Mouse (Mus musculus) hindbrain, embryonic 15.5 days (tissue): Measurements from ENCODE around the gene Tlr9. TPM values are rescaled to one million over a fixed set of nuclear protein-coding genes. Genes with fewer than 3 reads are reported as not detected.

Experiments used
- ATAC-seq: fragments of 200-750 bp; cut with Nextera tagmentation; 2 replicates; pipeline ENCODE4 v1.8.0; 2017; ENCODE audit warnings: low read depth, moderate number of reproducible peaks, moderate TSS enrichment; ENCODE audit not compliant: low FRiP score
- H3K27ac ChIP-seq: fragments of 300-500 bp; sonication (generic); replicated peaks from 2 replicates; pipeline ENCODE4 v1.5.1; 2015; ENCODE audit warnings: mild to moderate bottlenecking, inconsistent platforms
- H3K27me3 ChIP-seq: fragments of 300-500 bp; sonication (generic); 2 replicates; pipeline ENCODE4 v1.6.1; 2015; ENCODE audit warnings: control low read depth, inconsistent platforms
- H3K36me3 ChIP-seq: fragments of 300-500 bp; sonication (generic); 2 replicates; pipeline ENCODE4 v1.6.1; 2015; ENCODE audit warnings: control low read depth, inconsistent platforms
- H3K4me1 ChIP-seq: fragments of 300-500 bp; sonication (generic); replicated peaks from 2 replicates; pipeline ENCODE4 v1.6.1; 2015; ENCODE audit warnings: control low read depth, inconsistent platforms
- H3K4me2 ChIP-seq: fragments of 300-500 bp; sonication (generic); 2 replicates; pipeline ENCODE4 v1.6.1; 2015; ENCODE audit warnings: moderate library complexity, mild to moderate bottlenecking, inconsistent platforms
- H3K4me3 ChIP-seq: fragments of 300-500 bp; sonication (generic); 2 replicates; pipeline ENCODE4 v1.5.1; 2015; ENCODE audit warnings: mild to moderate bottlenecking, inconsistent platforms
- H3K9ac ChIP-seq: fragments of 300-500 bp; sonication (generic); 2 replicates; pipeline ENCODE4 v1.6.1; 2015; ENCODE audit warnings: inconsistent platforms
- H3K9me3 ChIP-seq: fragments of 300-500 bp; sonication (generic); 2 replicates; pipeline ENCODE4 v1.6.1; 2016; ENCODE audit warnings: control low read depth, inconsistent platforms
- WGBS: fragments of 180-500 bp; shearing (Covaris S2); methylation state at CpG from one replicate; pipeline ENCODE4 v1.1.7; 2015; 5-methylcytosine and 5-hydroxymethylcytosine counted together
- polyA plus RNA-seq: library from polyadenylated mRNA; unstranded; fragments of >200 nt; fragmentation: Nextera tagmentation; extraction: Ambion mirVana; gene quantifications from 2 replicates; pipeline ENCODE4 v1.2.1, GENCODE M21; 2015

The Tlr9 gene
- 0.09 and 0.10 TPM in 2 replicates for polyA plus RNA-seq

DNA sequence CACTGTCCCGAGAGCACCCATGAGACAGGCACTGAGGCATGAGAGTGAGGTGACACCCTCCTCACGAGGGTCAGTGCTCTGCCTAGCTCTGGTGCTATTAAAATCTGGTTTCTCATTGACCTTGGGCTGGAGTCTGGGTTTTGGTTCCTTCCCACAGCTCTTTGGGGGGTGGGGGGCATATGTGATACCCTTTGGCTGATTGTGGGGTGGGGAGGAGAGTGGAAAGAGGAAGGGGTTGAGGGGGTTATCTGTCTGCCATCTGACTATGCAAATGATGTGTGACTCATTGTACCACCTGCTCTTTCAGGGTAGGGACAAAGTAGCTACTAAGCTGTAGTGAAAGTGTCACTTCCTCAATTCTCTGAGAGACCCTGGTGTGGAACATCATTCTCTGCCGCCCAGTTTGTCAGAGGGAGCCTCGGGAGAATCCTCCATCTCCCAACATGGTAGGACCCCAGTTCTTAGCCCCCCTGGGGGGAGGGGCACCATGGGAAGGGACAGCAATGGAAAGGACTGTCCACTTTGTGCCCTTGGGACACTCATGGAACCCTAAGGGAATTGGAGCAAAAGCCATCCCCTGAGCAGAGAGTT lies at the start of gene Tlr9:
Gene Tlr9, plus strand, starts transcription at position 338 of the 591 bp plus-strand sequence.
- Histone ChIP-seq H3K4me1 (peaks cover 10% of the 10 kb centered on the region), H3K9me3 (no peaks in the 10 kb centered on the region), H3K4me3 (no peak within 1 kb of the TSS), H3K4me2 (no peak within 1 kb of the TSS), H3K9ac (no peak within 1 kb of the TSS), H3K36me3 (no peaks in the 10 kb centered on the region), H3K27me3 (peaks cover 8% of the 10 kb centered on the region; the same call in 1 of the 2 replicates), H3K27ac (no peak within 1 kb of the TSS)
- no peak for ATAC-seq
- 79% methylated on average over 4 of the region's 4 CpGs for WGBS

DNA sequence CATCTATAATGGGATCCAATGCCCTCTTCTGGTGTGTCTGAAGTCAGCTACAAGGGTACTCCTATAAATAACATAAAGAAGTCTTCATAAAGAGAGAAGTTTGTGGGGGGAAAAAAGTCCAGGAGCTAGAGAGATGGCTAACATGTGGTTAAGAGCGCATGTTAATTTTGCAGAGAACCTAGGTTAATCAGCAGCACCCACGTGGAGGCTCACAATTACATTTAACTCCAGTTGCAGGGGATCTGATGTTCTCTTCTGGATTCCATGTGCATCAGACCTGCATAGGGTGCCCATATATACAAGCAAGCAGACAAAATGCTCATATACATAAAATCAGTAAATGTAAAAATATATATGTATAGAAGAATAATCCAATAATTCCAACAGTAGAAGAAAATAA lies 49.0 kb upstream of the Tlr9 start:
- H3K4me1 ChIP-seq: peaks cover 57% of the 10 kb centered on the region
- peaks cover 17% of the 10 kb centered on the region for H3K36me3 ChIP-seq
- H3K9ac ChIP-seq: no peak overlapping the region
- no peaks in the 10 kb centered on the region for H3K27me3 ChIP-seq
- 46% methylated on average over 2 of the region's 2 CpGs for WGBS
- peak overlapping the region; percentile 68 for H3K4me2 ChIP-seq
- H3K4me3 ChIP-seq: peak overlapping the region; percentile 97
- H3K27ac ChIP-seq: no peak overlapping the region
- H3K9me3 ChIP-seq: no peaks in the 10 kb centered on the region
- no peak for ATAC-seq

DNA sequence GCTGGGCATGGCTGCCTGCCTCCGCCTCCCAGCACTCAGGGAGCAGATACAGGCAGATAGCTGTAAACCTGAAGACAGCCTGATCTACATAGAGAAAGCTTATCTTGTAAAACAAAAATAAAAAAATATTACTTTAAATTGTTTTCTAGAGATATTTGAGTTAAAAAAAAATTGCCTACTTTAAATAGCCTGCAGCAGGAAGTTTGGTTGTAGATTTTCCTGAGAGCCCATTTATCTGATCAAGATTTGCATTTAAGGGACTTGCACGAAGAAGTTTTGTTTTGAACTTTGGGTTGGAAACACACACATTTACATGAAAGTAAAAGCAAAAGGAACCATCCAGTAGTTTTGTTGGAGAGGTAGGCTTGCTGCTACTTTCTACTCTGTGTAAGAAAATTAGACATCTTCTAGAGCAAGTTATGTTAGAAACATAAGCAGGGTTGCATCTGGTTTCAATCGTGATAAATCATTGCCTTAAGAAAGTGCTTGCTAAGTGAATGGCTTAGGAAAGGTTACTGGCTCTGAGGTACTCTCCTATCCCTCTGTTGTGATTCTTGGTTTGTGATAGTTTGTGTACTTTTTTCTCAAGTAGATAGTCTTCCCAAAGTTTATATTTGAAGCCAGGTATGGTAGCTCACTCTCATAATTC lies 46.7 kb upstream of the Tlr9 start:
- Histone ChIP-seq H3K27me3 (no peaks in the 10 kb centered on the region), H3K36me3 (peaks cover 32% of the 10 kb centered on the region), H3K27ac (no peak overlapping the region), H3K9ac (no peak overlapping the region), H3K9me3 (no peaks in the 10 kb centered on the region), H3K4me3 (no peak overlapping the region), H3K4me2 (0 out of 2 replicates have a peak overlapping the region, but pooled peaks have one; percentile 68), H3K4me1 (peaks cover 47% of the 10 kb centered on the region)
- ATAC-seq: no peak
- WGBS: 82% methylated on average over 3 of the region's 3 CpGs

DNA sequence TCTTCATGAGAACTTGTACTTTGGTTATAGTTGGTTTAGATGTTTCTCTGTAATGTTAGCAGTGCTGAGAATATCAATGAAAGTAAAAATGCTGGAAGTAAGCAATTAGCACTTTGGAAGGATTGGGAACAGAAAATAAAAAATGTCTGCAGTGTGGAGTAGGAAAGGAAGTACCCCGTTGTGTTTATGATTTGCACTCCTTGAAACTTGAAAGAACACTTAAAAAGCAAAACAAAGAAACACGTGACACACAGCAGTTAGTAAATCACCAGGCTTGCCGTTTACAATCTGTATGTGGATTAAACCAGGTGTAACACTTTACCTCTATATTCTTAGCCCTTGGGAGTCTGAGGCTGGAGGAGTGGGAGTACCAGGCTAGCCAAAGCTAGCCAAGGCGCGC lies 45.6 kb upstream of the Tlr9 start:
- Histone ChIP-seq H3K4me3 (no peak overlapping the region), H3K9me3 (no peaks in the 10 kb centered on the region), H3K4me1 (peaks cover 47% of the 10 kb centered on the region), H3K27me3 (no peaks in the 10 kb centered on the region), H3K36me3 (peaks cover 43% of the 10 kb centered on the region), H3K9ac (no peak overlapping the region), H3K27ac (no peak overlapping the region), H3K4me2 (no peak overlapping the region)
- 85% methylated on average over 5 of the region's 5 CpGs for WGBS
- no peak for ATAC-seq

DNA sequence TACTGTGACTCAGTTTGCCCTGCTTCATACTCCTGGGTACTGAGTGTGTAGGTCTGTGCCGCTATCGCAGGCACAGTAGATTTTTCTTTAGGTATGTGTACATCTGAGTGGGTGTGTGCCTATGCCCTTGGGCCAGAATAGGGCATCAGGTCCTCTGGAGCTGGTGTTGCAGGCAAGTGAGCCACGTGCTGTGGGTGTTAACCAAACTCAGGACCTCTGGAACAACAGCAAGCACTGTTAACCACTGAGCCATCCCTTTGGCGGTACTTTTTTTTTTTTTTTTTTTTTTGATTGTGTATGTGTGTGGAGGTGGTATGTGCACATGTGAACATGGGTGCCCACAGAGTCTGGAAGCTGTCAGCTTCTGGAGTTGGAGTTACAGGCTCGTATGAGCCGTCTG lies 44.6 kb upstream of the Tlr9 start:
- Histone ChIP-seq H3K4me2 (no peak overlapping the region), H3K36me3 (peaks cover 53% of the 10 kb centered on the region), H3K27ac (no peak overlapping the region), H3K4me1 (peaks cover 38% of the 10 kb centered on the region), H3K9ac (no peak overlapping the region), H3K27me3 (no peaks in the 10 kb centered on the region), H3K4me3 (no peak overlapping the region), H3K9me3 (no peaks in the 10 kb centered on the region)
- 92% methylated on average over 6 of the region's 6 CpGs for WGBS
- no peak for ATAC-seq

DNA sequence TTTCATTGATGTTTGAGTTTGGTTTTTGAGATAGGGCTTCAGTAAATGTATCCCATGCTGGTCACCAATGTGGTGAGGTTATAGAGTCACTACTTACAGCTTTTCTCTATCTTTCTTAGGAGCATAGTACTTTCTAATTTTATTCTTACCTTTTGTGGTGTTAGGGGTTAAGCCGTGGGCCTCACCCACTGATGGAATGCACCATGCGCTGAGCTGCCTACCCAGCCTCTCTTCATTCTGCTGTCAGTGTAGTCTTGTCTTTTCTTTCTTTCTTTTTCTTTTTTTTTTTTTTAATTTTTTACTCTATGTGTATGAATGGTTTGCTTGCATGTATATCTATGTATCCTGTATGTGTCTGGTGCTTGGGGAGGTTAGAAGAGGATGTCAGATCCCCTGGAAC lies 42.9 kb upstream of the Tlr9 start:
- WGBS: 94% methylated on average over 2 of the region's 2 CpGs
- Histone ChIP-seq H3K36me3 (peaks cover 69% of the 10 kb centered on the region), H3K27ac (no peak overlapping the region), H3K9me3 (no peaks in the 10 kb centered on the region), H3K27me3 (no peaks in the 10 kb centered on the region), H3K4me1 (peaks cover 21% of the 10 kb centered on the region), H3K4me3 (no peak overlapping the region), H3K4me2 (no peak overlapping the region), H3K9ac (no peak overlapping the region)
- ATAC-seq: no peak

DNA sequence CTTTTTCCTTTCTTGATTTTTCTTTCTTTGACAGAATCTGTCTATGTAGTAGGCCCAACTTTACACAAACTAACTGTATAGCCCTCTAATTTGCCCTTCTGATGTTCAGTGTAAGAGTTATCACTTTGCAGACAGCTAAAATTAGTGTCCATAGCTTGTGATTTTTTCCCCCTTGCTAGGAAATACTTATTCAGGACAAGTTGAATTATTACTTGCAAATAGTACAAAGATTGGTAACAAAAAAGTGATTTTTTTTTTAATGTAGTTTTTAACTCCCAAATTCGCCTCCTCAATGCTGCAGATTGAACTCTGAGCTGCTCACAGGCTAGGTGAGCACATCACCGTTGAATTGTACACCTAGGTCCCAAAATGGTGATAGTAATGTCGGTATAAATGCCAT lies 42.4 kb upstream of the Tlr9 start:
- Histone ChIP-seq H3K27me3 (no peaks in the 10 kb centered on the region), H3K9me3 (no peaks in the 10 kb centered on the region), H3K9ac (no peak overlapping the region), H3K4me2 (no peak overlapping the region), H3K27ac (no peak overlapping the region), H3K36me3 (peaks cover 74% of the 10 kb centered on the region), H3K4me1 (peaks cover 16% of the 10 kb centered on the region), H3K4me3 (no peak overlapping the region)
- WGBS: 96% methylated on average over 3 of the region's 3 CpGs
- ATAC-seq: no peak

DNA sequence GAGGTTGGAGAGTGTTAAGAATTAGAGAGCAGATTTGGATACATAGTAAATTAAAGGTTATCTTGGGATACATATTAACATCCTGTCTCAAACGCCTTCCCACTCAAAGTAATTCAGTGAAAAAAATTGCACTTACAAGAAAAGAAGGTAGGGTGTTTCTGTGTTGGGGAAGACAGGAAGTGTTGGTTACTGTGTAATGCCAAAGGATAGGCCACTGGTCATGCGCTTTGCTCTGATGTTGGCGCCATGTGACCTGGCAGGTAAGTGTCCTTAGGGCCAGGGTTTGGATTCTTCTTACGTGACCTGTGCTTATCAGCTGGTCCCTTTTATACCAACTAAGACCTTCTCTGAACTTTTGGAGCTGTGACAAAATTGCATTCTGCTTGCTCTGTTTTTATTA lies 40.3 kb upstream of the Tlr9 start:
- Histone ChIP-seq H3K4me2 (no peak overlapping the region), H3K36me3 (peaks cover 89% of the 10 kb centered on the region), H3K4me1 (no peaks in the 10 kb centered on the region), H3K9me3 (no peaks in the 10 kb centered on the region), H3K4me3 (no peak overlapping the region), H3K27ac (no peak overlapping the region), H3K27me3 (no peaks in the 10 kb centered on the region), H3K9ac (no peak overlapping the region)
- ATAC-seq: no peak
- WGBS: 94% methylated on average over 4 of the region's 4 CpGs

DNA sequence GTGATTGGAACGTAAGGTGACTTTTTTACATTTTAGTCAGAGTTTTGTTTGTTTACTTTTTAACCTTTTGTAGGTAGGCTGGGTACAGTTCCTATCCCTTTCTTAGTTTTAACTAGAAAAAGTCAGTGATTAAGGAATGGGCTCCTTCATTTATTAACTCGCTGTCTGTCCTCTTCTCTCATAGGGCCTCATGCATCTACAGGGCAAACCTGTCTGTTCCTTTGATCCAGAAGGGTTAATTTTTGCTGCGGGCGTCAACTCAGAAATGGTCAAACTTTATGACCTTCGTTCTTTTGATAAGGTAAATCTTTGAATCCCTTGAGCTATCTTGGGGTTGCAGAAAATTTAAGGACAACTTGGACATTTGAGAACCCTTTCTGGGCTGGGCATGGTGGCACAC lies 38.4 kb upstream of the Tlr9 start:
- no peak overlapping the region for H3K27ac ChIP-seq
- no peak overlapping the region for H3K4me3 ChIP-seq
- no peaks in the 10 kb centered on the region for H3K4me1 ChIP-seq
- H3K9me3 ChIP-seq: no peaks in the 10 kb centered on the region
- no peak overlapping the region for H3K9ac ChIP-seq
- WGBS: 95% methylated on average over 5 of the region's 5 CpGs
- ATAC-seq: no peak
- H3K27me3 ChIP-seq: no peaks in the 10 kb centered on the region
- peaks cover 90% of the 10 kb centered on the region for H3K36me3 ChIP-seq
- H3K4me2 ChIP-seq: no peak overlapping the region

DNA sequence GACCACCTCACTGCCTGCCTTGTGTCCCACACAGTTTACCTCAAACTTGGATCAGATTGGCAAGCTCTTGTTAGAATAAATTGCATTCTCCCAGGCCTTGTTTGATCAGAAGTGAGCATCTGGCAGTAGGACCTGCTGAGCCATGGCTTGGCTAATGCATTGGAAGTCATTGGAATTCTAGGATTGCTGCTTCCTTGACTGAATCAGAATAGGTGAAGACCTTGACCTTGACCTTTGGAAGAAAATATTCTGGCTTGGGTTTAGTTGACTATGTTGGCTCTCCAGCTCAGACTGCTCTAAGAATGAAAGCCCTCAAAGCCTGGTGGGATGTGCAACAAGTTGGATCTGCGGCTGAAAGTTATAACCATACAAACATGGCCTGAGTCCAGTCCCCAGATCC lies 31.0 kb upstream of the Tlr9 start:
- WGBS: 100% methylated on average over 1 of the region's 1 CpGs
- Histone ChIP-seq H3K36me3 (peaks cover 65% of the 10 kb centered on the region), H3K9ac (no peak overlapping the region), H3K4me3 (no peak overlapping the region), H3K4me2 (no peak overlapping the region), H3K27me3 (no peaks in the 10 kb centered on the region), H3K27ac (no peak overlapping the region), H3K4me1 (peaks cover 14% of the 10 kb centered on the region), H3K9me3 (no peaks in the 10 kb centered on the region)
- ATAC-seq: no peak

DNA sequence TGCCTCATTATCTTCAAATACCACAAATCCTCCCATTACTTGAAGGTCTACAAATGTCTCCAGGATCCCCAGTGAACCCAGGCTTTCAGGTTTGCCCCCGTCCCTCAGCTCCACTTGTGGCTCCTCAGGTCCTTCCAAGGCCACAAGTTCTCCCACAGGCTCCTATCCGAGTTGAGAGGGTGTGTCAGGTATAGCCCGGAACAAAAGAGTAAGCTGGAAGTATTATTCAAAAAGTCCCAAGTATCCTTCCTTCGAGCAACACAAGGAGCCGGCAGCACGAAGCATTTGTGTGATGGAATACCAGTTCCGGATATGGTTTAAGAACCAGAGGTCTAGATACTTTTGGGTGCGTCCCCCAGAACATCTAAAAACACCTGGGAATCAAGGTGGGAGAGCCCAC lies 30.4 kb upstream of the Tlr9 start:
- no peak overlapping the region for H3K9ac ChIP-seq
- WGBS: 93% methylated on average over 8 of the region's 8 CpGs
- no peak overlapping the region for H3K4me2 ChIP-seq
- H3K4me3 ChIP-seq: no peak overlapping the region
- ATAC-seq: no peak
- no peak overlapping the region for H3K27ac ChIP-seq
- H3K9me3 ChIP-seq: no peaks in the 10 kb centered on the region
- no peaks in the 10 kb centered on the region for H3K27me3 ChIP-seq
- peaks cover 58% of the 10 kb centered on the region for H3K36me3 ChIP-seq
- peaks cover 15% of the 10 kb centered on the region for H3K4me1 ChIP-seq

DNA sequence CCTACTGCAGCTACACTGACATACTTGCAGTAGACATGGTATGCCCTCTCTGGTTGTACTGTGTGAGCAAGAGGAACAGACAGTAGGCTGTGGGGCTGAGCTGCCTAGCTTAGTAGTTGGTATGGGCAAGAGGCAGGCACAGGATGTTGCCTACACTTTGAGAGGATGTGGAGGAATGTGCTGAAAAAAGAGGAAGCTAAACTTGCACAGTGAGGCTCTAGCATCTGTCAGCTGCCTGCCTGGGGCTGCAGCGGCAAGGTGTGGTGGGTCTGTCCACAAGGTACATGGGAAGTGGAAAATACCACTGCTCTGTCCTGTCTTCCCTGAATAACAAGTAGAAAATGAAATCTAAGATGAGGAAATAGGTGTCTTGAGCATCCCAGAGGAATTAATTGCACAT lies 29.4 kb upstream of the Tlr9 start:
- Histone ChIP-seq H3K27ac (no peak overlapping the region), H3K4me1 (peaks cover 15% of the 10 kb centered on the region), H3K4me3 (no peak overlapping the region), H3K9ac (no peak overlapping the region), H3K9me3 (no peaks in the 10 kb centered on the region), H3K27me3 (no peaks in the 10 kb centered on the region), H3K36me3 (peaks cover 48% of the 10 kb centered on the region), H3K4me2 (no peak overlapping the region)
- ATAC-seq: no peak
- 82% methylated on average over 1 of the region's 1 CpGs for WGBS
